Mouse (Mus musculus): ENCODE results near the gene Fnip2.

GRCm38 (mm10) chr3:79500279-79500678, 67.3 kb downstream of the Fnip2 start:
- TF ChIP-seq TCF12 (IDR thresholded peaks at IDR 0.05; ENCODE audit: insufficient read depth, poor library complexity, severe bottlenecking) = no peak
- no peak for TF ChIP-seq MAX (IDR thresholded peaks at IDR 0.05; ENCODE audit: low read depth)
- TF ChIP-seq REST (IDR thresholded peaks at IDR 0.05; ENCODE audit: insufficient read depth, insufficient read length) = no peak
- TF ChIP-seq MYOG (IDR thresholded peaks at IDR 0.05; ENCODE audit: control insufficient read depth in 1 of 3, insufficient read depth in 1 of 3, insufficient read length in 2 of 3, low read depth in 2 of 3) = no peak
- TF ChIP-seq E2F4 (IDR thresholded peaks at IDR 0.05; ENCODE audit: insufficient read depth) = no peak
- no peak for TF ChIP-seq USF1 (IDR thresholded peaks at IDR 0.05; ENCODE audit: low read depth)

Measured in myocyte (in vitro differentiated cells).